Mouse (Mus musculus) kidney, postnatal 0 days (tissue): Measurements from ENCODE around the gene 2010300C02Rik. TPM values are rescaled to one million over a fixed set of nuclear protein-coding genes. Genes with fewer than 3 reads are reported as not detected.
A peak's percentile ranks its signal among the peaks of the same experiment; 100 is the strongest.

ENCODE experiments used
- ATAC-seq: fragments of 200-750 bp; cut with Nextera tagmentation; replicated peaks from 2 replicates; pipeline ENCODE4 v1.8.0; 2017; ENCODE audit warnings: low read depth, moderate number of reproducible peaks, moderate TSS enrichment, moderate library complexity; ENCODE audit not compliant: low FRiP score
- DNase-seq: peaks from one replicate; pipeline ENCODE4 v3.0.0-alpha.2; 2016; ENCODE audit warnings: low spot score
- H3K27ac ChIP-seq: fragments of 300-500 bp; sonication (generic); 2 replicates; pipeline ENCODE4 v1.5.1; 2014; ENCODE audit warnings: mild to moderate bottlenecking
- H3K27me3 ChIP-seq: fragments of 300-500 bp; sonication (generic); 2 replicates; pipeline ENCODE4 v1.6.1; 2014; ENCODE audit warnings: low read length, mixed read lengths; ENCODE audit not compliant: insufficient read depth
- H3K36me3 ChIP-seq: fragments of 300-500 bp; sonication (generic); 2 replicates; pipeline ENCODE4 v1.6.1; 2014; ENCODE audit warnings: low read length, mixed read lengths; ENCODE audit not compliant: insufficient read depth
- H3K4me1 ChIP-seq: fragments of 300-500 bp; sonication (generic); replicated peaks from 2 replicates; pipeline ENCODE4 v1.6.1; 2014; ENCODE audit warnings: antibody characterized with exemption, low read length, mixed read lengths; ENCODE audit not compliant: insufficient read depth
- H3K4me2 ChIP-seq: fragments of 300-500 bp; sonication (generic); 2 replicates; pipeline ENCODE4 v1.6.1; 2014; ENCODE audit warnings: mild to moderate bottlenecking, low read length, moderate library complexity, mixed read lengths
- H3K4me3 ChIP-seq: fragments of 300-500 bp; sonication (generic); replicated peaks from 2 replicates; pipeline ENCODE4 v1.5.1; 2014; ENCODE audit warnings: low read depth, low read length
- H3K9ac ChIP-seq: fragments of 300-500 bp; sonication (generic); 2 replicates; pipeline ENCODE4 v1.6.1; 2014; ENCODE audit warnings: low read depth, low read length
- H3K9me3 ChIP-seq: fragments of 300-500 bp; sonication (generic); replicated peaks from 2 replicates; pipeline ENCODE4 v1.6.1; 2016; ENCODE audit warnings: low read length, inconsistent platforms, mixed read lengths
- CTCF ChIP-seq: IDR thresholded peaks from 2 replicates; pipeline ENCODE4 v1.5.1; 2016; ENCODE audit warnings: antibody characterized with exemption, low read depth, mild to moderate bottlenecking, moderate library complexity
- WGBS: fragments of 180-500 bp; shearing (Covaris S2); extraction: QIAGEN DNeasy Blood & Tissue Kit; methylation state at CpG from one replicate; pipeline ENCODE4 v1.1.7; 2014; 5-methylcytosine and 5-hydroxymethylcytosine counted together
- polyA plus RNA-seq: library from polyadenylated mRNA; unstranded; fragments of >200 nt; fragmentation: Nextera tagmentation; extraction: Ambion mirVana; gene quantifications from 2 replicates; pipeline ENCODE4 v1.2.1, GENCODE M21; 2015

2010300C02Rik gene
- polyA plus RNA-seq, 1 experiment from 2014 or later, result 2.4 TPM

DNA sequence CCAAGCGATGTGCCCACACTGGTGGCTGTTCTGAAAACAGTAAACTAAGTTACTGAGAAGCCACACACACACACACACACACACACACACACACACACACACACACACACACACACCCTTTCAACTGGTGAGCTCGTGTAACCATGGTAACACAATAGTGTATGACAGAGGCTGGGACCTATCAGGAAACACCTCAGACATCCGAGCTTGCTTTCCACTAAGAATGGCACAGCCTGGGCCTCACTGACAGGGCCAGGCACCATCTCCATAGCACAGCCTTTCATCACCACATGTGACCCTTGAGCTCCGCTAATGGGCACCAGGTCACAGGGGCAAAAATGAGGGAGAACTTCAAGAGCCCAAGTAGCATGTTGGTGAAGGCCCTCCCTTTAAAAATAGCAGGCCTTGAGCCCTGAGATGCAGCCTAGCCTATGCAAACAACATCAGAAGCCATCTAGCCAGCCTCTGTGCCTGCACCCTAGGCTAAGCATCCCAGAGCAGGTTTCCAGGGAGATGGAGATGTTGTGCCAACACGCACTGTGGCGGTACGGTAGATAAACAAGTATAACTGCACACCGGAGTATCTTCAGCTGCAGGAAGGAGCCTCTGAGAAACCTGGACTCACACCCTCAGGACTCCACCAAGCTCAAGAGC lies 21.6 kb downstream of the 2010300C02Rik start:
- DNase-seq (no peak), ATAC-seq (no peak)
- Histone ChIP-seq H3K27me3 (no peaks in the 10 kb centered on the region), H3K9me3 (no peaks in the 10 kb centered on the region), H3K27ac (no peak overlapping the region), H3K4me1 (no peaks in the 10 kb centered on the region), H3K4me2 (no peak overlapping the region), H3K36me3 (no peaks in the 10 kb centered on the region), H3K4me3 (no peak overlapping the region), H3K9ac (no peak overlapping the region)
- TF ChIP-seq CTCF, result no peak
- 71% methylated on average over 8 of the region's 8 CpGs for WGBS

DNA sequence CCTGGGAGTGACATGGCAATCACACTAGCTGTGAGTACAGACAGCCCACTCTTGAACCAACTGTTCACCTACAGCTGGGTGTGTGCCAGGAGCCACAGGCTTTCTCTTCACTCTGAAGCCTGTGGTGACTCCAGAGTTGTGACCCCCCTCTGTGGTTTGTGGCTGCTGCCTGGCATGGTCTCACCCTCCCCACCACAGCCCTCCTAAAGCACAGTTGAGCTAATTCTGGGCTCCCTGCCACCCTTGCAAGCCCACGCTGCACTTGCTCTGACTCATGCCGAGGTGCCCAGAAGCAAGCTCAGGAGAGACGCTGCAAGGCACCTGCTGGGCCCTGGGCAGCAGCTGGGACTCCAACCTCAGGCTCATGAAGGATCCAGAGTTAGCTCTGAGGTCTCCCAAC lies 23.0 kb downstream of the 2010300C02Rik start:
- no peaks in the 10 kb centered on the region for H3K36me3 ChIP-seq
- no peak for ATAC-seq
- H3K9me3 ChIP-seq, result no peaks in the 10 kb centered on the region
- H3K27ac ChIP-seq, result no peak overlapping the region
- no peak overlapping the region for H3K9ac ChIP-seq
- TF ChIP-seq CTCF, result no peak
- WGBS, result 78% methylated on average over 3 of the region's 3 CpGs
- no peak for DNase-seq
- H3K4me2 ChIP-seq, result no peak overlapping the region
- H3K4me3 ChIP-seq, result no peak overlapping the region
- H3K27me3 ChIP-seq, result no peaks in the 10 kb centered on the region
- no peaks in the 10 kb centered on the region for H3K4me1 ChIP-seq

DNA sequence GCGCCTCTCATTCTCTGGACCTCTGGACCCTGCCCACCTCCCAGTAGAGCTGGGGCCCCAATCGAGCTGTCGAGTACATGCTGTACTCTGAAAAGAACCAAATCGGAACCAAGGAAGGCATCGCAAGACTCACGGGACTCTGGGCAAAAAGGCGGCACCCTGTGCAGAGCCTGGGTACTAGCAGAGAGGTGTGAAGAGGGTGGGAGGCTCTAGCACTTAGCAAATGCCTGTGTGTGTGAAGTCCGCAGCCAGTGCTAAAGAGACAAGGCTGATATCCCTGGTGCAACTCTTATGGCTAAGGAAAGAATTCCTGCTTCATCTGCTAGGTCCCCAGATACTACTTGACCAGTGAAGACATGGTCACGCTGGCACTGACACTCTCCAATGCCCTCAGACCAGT lies 24.2 kb downstream of the 2010300C02Rik start:
- TF ChIP-seq CTCF, result no peak
- Histone ChIP-seq H3K9ac (no peak overlapping the region), H3K27ac (no peak overlapping the region), H3K4me1 (no peaks in the 10 kb centered on the region), H3K36me3 (no peaks in the 10 kb centered on the region), H3K4me3 (no peak overlapping the region), H3K27me3 (no peaks in the 10 kb centered on the region), H3K4me2 (no peak overlapping the region), H3K9me3 (no peaks in the 10 kb centered on the region)
- 71% methylated on average over 9 of the region's 9 CpGs for WGBS
- ATAC-seq (no peak), DNase-seq (no peak)

DNA sequence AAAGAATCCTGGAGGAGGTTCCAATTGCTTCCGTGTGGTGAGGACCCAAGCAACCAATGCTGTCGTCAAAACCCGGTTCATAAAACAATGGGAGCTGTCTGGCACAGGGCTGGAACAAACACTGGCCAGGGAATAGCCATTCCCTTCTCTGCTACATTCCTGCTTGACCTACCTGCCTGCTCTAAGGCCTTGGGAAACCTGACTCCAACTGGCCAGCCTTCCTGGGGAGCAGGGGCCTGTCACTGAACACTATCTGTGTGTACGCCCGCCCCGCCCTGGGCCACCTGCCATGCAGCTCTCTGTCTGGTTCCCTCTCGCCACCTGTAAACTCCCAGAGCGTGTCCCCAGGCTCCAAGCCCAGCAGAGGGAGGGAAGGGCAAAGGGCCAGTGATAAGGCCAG lies 25.5 kb downstream of the 2010300C02Rik start:
- peak; percentile 54 for DNase-seq
- Histone ChIP-seq H3K9me3 (no peaks in the 10 kb centered on the region), H3K27ac (no peak overlapping the region), H3K4me1 (no peaks in the 10 kb centered on the region), H3K36me3 (no peaks in the 10 kb centered on the region), H3K4me2 (no peak overlapping the region), H3K9ac (no peak overlapping the region), H3K27me3 (no peaks in the 10 kb centered on the region), H3K4me3 (no peak overlapping the region)
- peak; percentile 70 for ATAC-seq
- WGBS, result 13% methylated on average over 8 of the region's 8 CpGs
- TF ChIP-seq CTCF, result no peak

DNA sequence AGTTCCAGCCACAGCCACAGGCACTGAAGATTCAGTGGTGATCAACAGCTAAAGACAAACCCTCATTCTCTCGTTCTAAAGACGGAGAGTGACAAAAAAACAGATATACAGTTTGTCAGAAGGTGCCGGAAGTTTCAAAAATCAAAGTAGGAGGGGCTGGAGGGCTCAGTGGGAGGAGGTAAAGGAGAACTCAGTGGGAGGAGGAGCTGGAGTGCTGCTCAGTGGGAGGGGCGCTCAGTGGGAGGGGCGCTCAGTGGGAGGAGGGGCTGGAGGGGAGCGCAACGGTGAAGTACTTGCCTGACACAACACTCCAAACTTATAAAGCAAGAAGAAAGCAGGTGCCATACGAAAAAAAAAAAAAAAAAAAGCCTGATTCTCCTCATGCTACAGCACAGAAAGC lies 28.7 kb downstream of the 2010300C02Rik start:
- Histone ChIP-seq H3K27me3 (no peaks in the 10 kb centered on the region), H3K4me2 (no peak overlapping the region), H3K9me3 (no peaks in the 10 kb centered on the region), H3K36me3 (no peaks in the 10 kb centered on the region), H3K9ac (no peak overlapping the region), H3K27ac (no peak overlapping the region), H3K4me3 (no peak overlapping the region), H3K4me1 (no peaks in the 10 kb centered on the region)
- 38% methylated on average over 8 of the region's 8 CpGs for WGBS
- DNase-seq (peak; percentile 14), ATAC-seq (no peak)
- TF ChIP-seq CTCF, result no peak

DNA sequence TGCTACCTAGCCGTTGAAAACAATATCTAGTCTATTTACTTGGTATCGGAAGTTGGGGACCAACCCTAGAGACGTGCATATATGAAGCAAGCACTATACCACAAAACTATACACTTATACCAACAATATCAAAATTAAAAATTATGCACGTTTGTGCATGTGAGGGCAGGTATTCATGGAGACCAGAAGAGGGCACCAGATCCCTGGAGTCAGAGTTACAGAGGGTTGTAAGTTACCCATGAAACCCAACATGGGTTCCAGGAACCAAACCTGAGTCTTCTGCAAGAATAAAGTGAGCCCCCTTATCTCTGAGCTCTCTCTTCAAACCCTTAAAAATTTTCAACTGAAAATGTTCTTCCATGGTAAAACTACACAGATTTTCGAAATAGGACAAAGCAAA lies 29.2 kb downstream of the 2010300C02Rik start:
- H3K4me1 ChIP-seq, result no peaks in the 10 kb centered on the region
- WGBS, result 87% methylated on average over 5 of the region's 5 CpGs
- ATAC-seq, result no peak

DNA sequence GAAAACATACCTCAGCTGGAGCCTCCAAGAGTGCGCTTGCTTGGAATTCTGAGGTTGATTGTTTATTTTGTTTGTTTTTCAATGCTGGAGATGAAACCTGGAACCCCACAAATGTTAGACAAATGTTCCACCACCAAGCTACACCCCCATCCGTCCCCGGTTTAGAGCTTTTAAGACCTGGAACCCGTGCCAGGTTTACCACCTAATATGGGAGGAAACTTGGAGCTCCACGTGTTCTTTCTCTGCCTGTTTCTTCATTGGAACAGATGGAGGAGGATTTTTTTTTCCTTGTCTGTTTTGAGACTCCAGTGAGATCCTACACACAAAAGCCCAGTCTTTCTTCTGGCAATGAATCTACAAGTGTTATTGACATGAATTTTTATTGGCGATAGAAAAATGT lies 30.2 kb downstream of the 2010300C02Rik start:
- ATAC-seq (no peak), DNase-seq (no peak)
- TF ChIP-seq CTCF, result no peak
- Histone ChIP-seq H3K27me3 (no peaks in the 10 kb centered on the region), H3K27ac (no peak overlapping the region), H3K9ac (no peak overlapping the region), H3K9me3 (no peaks in the 10 kb centered on the region), H3K4me2 (no peak overlapping the region), H3K4me1 (no peaks in the 10 kb centered on the region), H3K36me3 (no peaks in the 10 kb centered on the region), H3K4me3 (no peak overlapping the region)
- WGBS, result 81% methylated on average over 6 of the region's 6 CpGs

More for the DNA sequence above, 29.2 kb downstream of the 2010300C02Rik start:
- Histone ChIP-seq H3K9me3 (no peaks in the 10 kb centered on the region), H3K27ac (no peak overlapping the region), H3K4me3 (no peak overlapping the region), H3K36me3 (no peaks in the 10 kb centered on the region), H3K4me2 (no peak overlapping the region), H3K9ac (no peak overlapping the region), H3K27me3 (no peaks in the 10 kb centered on the region)
- DNase-seq, result no peak
- TF ChIP-seq CTCF, result peak; percentile 42; the same call in 1 of the 2 replicates
